Mouse (Mus musculus): Measurements from ENCODE around the gene Trim2.

Gene Trim2

GRCm38 (mm10) chr3:84287256-84287655 lies 19.4 kb downstream of the Trim2 start:
- 81% methylated on average over 3 of the region's 3 CpGs for WGBS

GRCm38 (mm10) chr3:84286311-84286710 lies 20.4 kb downstream of the Trim2 start:
- WGBS: 92% methylated on average over 5 of the region's 5 CpGs

- 87% methylated on average over 3 of the region's 3 CpGs for WGBS
Observed at GRCm38 (mm10) chr3:84284796-84285195, 21.9 kb downstream of the Trim2 start.

- WGBS: 77% methylated on average over 8 of the region's 8 CpGs
Observed at GRCm38 (mm10) chr3:84283524-84283923, 23.2 kb downstream of the Trim2 start.

- WGBS: 43% methylated on average over 10 of the region's 10 CpGs
Observed at GRCm38 (mm10) chr3:84281936-84282371, 24.7 kb downstream of the Trim2 start.

GRCm38 (mm10) chr3:84278809-84279208 lies 27.9 kb downstream of the Trim2 start:
- 85% methylated on average over 4 of the region's 4 CpGs for WGBS

- WGBS: 62% methylated on average over 4 of the region's 4 CpGs
Observed at GRCm38 (mm10) chr3:84275124-84275523, 31.6 kb downstream of the Trim2 start.

- WGBS: 91% methylated on average over 10 of the region's 10 CpGs
Observed at GRCm38 (mm10) chr3:84272293-84273015, 34.2 kb downstream of the Trim2 start.

GRCm38 (mm10) chr3:84271794-84272193 lies 34.9 kb downstream of the Trim2 start:
- 95% methylated on average over 10 of the region's 10 CpGs for WGBS

- WGBS: 84% methylated on average over 6 of the region's 6 CpGs
Observed at GRCm38 (mm10) chr3:84271058-84271457, 35.6 kb downstream of the Trim2 start.

- WGBS: 52% methylated on average over 3 of the region's 3 CpGs
Observed at GRCm38 (mm10) chr3:84270624-84270995, 36.1 kb downstream of the Trim2 start.

GRCm38 (mm10) chr3:84269987-84270623 lies 36.6 kb downstream of the Trim2 start:
- 44% methylated on average over 13 of the region's 13 CpGs for WGBS

GRCm38 (mm10) chr3:84268434-84268833 lies 38.2 kb downstream of the Trim2 start:
- 56% methylated on average over 3 of the region's 3 CpGs for WGBS

GRCm38 (mm10) chr3:84266391-84266931 lies 40.2 kb downstream of the Trim2 start:
- WGBS: 88% methylated on average over 3 of the region's 3 CpGs

- 62% methylated on average over 1 of the region's 1 CpGs for WGBS
Observed at GRCm38 (mm10) chr3:84265084-84265483, 41.6 kb downstream of the Trim2 start.

- 63% methylated on average over 2 of the region's 2 CpGs for WGBS
Observed at GRCm38 (mm10) chr3:84264395-84264794, 42.3 kb downstream of the Trim2 start.

GRCm38 (mm10) chr3:84262804-84263203 lies 43.9 kb downstream of the Trim2 start:
- whole genome bisulfite sequencing: 81% methylated on average over 3 of the region's 3 CpGs

GRCm38 (mm10) chr3:84261863-84262262 lies 44.8 kb downstream of the Trim2 start:
- 85% methylated on average over 6 of the region's 6 CpGs for WGBS

GRCm38 (mm10) chr3:84260837-84261236 lies 45.8 kb downstream of the Trim2 start:
- 77% methylated on average over 7 of the region's 7 CpGs for WGBS

- WGBS: 12% methylated on average over 6 of the region's 8 CpGs
Observed at GRCm38 (mm10) chr3:84260024-84260535, 46.6 kb downstream of the Trim2 start.

- under 1% methylated on average over 74 of the region's 74 CpGs for WGBS
Observed at GRCm38 (mm10) chr3:84259281-84260023, 47.2 kb downstream of the Trim2 start.

- WGBS: 22% methylated on average over 13 of the region's 13 CpGs
Observed at GRCm38 (mm10) chr3:84258518-84259031, 48.1 kb downstream of the Trim2 start.
